Mouse (Mus musculus) liver, embryonic 15.5 days (tissue): ENCODE measurements around the gene Ccr10. TPM values are rescaled to one million over a fixed set of nuclear protein-coding genes. Genes with fewer than 3 reads are reported as not detected.
"Not testable (repeated sequence)": the region's sequence is repeated elsewhere in the genome, so short reads cannot be mapped to it uniquely, and the experiment has no call there.

Experiments used
- ATAC-seq: fragments of 200-750 bp; cut with Nextera tagmentation; 2 replicates; pipeline ENCODE4 v1.8.0; 2017; ENCODE audit warnings: moderate number of reproducible peaks, mild to moderate bottlenecking, moderate library complexity; ENCODE audit not compliant: insufficient read depth
- H3K27ac ChIP-seq: fragments of 300-500 bp; sonication (generic); replicated peaks from 2 replicates; pipeline ENCODE4 v1.5.1; 2015; ENCODE audit warnings: mild to moderate bottlenecking, inconsistent platforms
- H3K27me3 ChIP-seq: fragments of 300-500 bp; sonication (generic); 2 replicates; pipeline ENCODE4 v1.6.1; 2015; ENCODE audit warnings: mild to moderate bottlenecking, inconsistent platforms
- H3K36me3 ChIP-seq: fragments of 300-500 bp; sonication (generic); replicated peaks from 2 replicates; pipeline ENCODE4 v1.6.1; 2015; ENCODE audit warnings: moderate library complexity, mild to moderate bottlenecking, inconsistent platforms
- H3K4me1 ChIP-seq: fragments of 300-500 bp; sonication (generic); replicated peaks from 2 replicates; pipeline ENCODE4 v1.6.1; 2015; ENCODE audit warnings: inconsistent platforms
- H3K4me2 ChIP-seq: fragments of 300-500 bp; sonication (generic); 2 replicates; pipeline ENCODE4 v1.6.1; 2015; ENCODE audit warnings: moderate library complexity, mild to moderate bottlenecking, inconsistent platforms
- H3K4me3 ChIP-seq: fragments of 300-500 bp; sonication (generic); replicated peaks from 2 replicates; pipeline ENCODE4 v1.5.1; 2015; ENCODE audit warnings: mild to moderate bottlenecking, inconsistent platforms
- H3K9ac ChIP-seq: fragments of 300-500 bp; sonication (generic); 2 replicates; pipeline ENCODE4 v1.6.1; 2015; ENCODE audit warnings: moderate library complexity, mild to moderate bottlenecking, inconsistent platforms
- H3K9me3 ChIP-seq: fragments of 300-500 bp; sonication (generic); replicated peaks from 2 replicates; pipeline ENCODE4 v1.6.1; 2016; ENCODE audit warnings: inconsistent platforms
- WGBS: fragments of 180-500 bp; shearing (Covaris S2); methylation state at CpG from one replicate; pipeline ENCODE4 v1.1.7; 2015; ENCODE audit warnings: mixed read lengths; ENCODE audit not compliant: insufficient replicate concordance; 5-methylcytosine and 5-hydroxymethylcytosine counted together
- microRNA-seq: library from miRNA; unstranded; fragments of <30 nt; microRNA quantifications from one replicate; pipeline ENCODE4, GENCODE M21; 2016
- polyA plus RNA-seq: library from polyadenylated mRNA; unstranded; fragments of >200 nt; fragmentation: Nextera tagmentation; extraction: Ambion mirVana; gene quantifications from 2 replicates; pipeline ENCODE4 v1.2.1, GENCODE M21; 2015

Ccr10 gene
- polyA plus RNA-seq, 1 experiment from 2014 or later = 0.05 TPM

DNA sequence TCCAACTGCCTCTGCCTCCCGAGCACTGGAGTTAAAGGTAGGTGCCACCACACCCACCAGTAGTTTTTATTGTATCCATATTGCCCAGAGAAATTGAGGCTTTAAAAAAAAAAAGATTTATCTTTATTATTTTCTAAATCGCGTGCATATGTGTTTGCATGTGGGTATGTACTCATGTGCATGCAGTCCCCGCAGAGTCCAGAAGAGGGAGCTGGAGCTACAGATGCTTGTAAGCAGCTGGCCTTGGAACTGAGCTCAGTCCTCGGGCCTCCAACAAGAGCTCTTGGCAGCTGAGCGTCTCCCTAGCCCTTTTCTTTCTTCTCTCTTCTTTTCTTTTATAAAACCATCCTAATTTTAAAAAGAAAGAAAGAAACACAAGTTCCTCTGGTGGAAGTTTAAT is 43.5 kb downstream of the Ccr10 start:
- H3K27ac ChIP-seq = no peak overlapping the region
- H3K27me3 ChIP-seq = peaks cover 6% of the 10 kb centered on the region
- H3K4me3 ChIP-seq = no peak overlapping the region
- 76% methylated on average over 6 of the region's 6 CpGs for WGBS
- H3K4me2 ChIP-seq = no peak overlapping the region
- no peak for ATAC-seq
- no peak overlapping the region for H3K9ac ChIP-seq
- peaks cover 10% of the 10 kb centered on the region for H3K4me1 ChIP-seq
- H3K36me3 ChIP-seq = peaks cover 3% of the 10 kb centered on the region
- no peaks in the 10 kb centered on the region for H3K9me3 ChIP-seq

DNA sequence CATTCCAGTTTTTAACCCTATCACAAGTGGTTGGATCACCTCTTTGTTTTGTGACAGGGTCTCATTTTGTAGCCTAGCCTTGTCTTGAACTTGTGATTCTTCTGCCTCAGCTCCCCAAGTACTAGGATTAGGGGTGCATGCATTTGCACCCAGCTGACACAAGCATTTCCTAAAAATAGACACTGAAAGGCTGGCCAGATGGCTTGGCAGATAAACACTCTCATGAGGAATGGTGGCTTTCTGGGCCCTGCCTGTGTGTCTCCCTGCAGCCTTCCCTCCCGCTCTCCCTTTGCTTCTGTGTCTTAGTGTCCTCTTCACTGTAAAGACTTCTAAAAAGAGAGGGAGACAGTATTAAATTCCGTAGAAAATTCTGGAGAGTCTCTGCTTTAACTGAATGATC is 44.1 kb downstream of the Ccr10 start:
- Histone ChIP-seq H3K4me1 (peaks cover 10% of the 10 kb centered on the region), H3K27ac (no peak overlapping the region), H3K4me3 (no peak overlapping the region), H3K27me3 (peaks cover 6% of the 10 kb centered on the region), H3K36me3 (peaks cover 8% of the 10 kb centered on the region), H3K4me2 (no peak overlapping the region), H3K9me3 (no peaks in the 10 kb centered on the region), H3K9ac (no peak overlapping the region)
- ATAC-seq = no peak
- WGBS = 56% methylated on average over 2 of the region's 2 CpGs

DNA sequence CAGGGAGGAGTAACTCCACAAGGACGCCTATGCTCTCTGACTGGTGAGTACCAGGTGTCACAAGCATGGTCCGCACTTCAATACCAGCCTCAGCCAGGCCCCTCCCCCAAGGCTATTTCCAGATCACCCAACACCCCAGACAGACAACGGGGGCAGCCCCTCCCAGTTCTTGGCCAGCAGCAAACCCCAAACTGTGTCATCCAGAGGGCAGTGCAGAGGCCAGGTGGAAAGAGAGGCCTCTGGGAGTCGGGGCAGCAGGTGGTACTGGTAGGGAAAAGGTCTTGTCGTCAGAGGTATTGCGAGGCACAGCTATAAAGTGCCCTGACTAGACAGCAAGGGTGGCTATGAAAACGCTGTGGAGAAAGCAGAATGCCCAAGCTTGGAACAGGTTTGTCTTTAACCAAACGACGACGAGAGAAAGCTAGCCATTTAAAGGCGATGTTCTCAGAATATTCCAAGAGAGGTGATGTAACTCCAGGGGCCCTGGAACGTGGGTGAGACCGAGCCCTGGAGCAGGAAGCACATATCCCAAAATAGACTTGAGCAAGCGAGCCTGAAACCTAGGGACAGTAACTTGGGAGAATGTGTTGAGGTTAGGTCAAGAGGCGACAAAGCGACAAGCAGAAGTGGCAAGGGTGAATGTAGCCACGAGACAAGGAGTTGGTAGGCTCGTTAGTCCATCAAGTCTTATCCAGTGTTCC is 45.0 kb downstream of the Ccr10 start:
- ATAC-seq = no peak

DNA sequence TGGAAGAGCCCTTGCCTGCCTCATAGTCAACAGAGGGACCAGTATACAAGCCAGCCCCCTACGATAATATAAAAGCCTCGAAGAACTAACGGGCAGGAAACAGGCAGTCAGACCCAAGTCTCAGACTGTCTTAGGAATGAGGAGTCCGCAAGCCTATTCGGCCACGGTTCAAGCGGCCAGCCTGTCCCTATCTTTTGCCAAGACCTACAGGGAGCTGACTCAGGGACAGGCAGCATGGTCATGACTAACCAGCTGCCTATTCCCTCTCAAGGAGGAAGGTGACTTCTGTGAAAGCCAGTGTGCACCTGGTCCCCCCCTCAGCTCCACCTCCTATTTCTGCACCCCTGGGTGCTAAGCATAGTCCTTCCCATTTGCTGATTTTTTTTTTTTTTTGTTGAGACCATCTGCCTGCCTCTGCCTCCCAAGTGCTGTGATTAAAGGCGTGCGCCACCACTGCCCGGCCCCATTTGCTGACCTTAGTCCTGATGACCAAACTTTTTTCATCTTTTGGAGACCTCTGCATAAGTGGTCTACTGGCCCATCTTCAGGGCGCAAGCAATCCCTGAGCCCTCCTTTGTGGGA is 46.2 kb downstream of the Ccr10 start:
- peaks cover 26% of the 10 kb centered on the region for H3K36me3 ChIP-seq
- no peak overlapping the region for H3K9ac ChIP-seq
- no peak for ATAC-seq
- no peaks in the 10 kb centered on the region; the same call in 1 of the 2 replicates for H3K27me3 ChIP-seq
- no peak overlapping the region for H3K4me3 ChIP-seq
- no peak overlapping the region for H3K27ac ChIP-seq
- H3K9me3 ChIP-seq = no peaks in the 10 kb centered on the region
- 76% methylated on average over 11 of the region's 11 CpGs for WGBS
- peaks cover 10% of the 10 kb centered on the region for H3K4me1 ChIP-seq
- H3K4me2 ChIP-seq = no peak overlapping the region

More for the DNA sequence above, 45.0 kb downstream of the Ccr10 start:
- Histone ChIP-seq H3K36me3 (peaks cover 18% of the 10 kb centered on the region), H3K4me3 (no peak overlapping the region), H3K9ac (no peak overlapping the region), H3K27me3 (no peaks in the 10 kb centered on the region; the same call in 1 of the 2 replicates), H3K9me3 (no peaks in the 10 kb centered on the region), H3K27ac (no peak overlapping the region), H3K4me2 (no peak overlapping the region), H3K4me1 (peaks cover 10% of the 10 kb centered on the region)
- WGBS = 36% methylated on average over 18 of the region's 18 CpGs

DNA sequence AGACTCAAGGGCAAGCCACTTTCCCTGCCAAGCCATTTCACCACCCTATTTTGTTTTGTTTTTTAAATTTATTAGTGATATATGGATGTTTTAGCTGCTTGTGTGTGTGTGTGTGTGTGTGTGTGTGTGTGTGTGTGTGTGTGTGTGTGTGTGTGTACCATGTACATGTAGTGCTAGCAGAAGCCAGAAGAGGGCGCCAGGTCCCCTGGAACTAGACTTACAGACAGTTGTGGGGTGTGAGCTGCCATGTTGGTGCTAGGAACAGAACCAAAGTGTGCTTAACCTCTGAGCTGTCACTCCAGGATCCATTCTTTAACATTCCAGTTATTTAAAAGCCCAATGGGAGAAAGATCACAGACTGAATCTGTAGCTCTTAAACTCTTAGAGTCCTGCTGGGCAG is 48.2 kb downstream of the Ccr10 start:
- H3K27me3 ChIP-seq = no peaks in the 10 kb centered on the region
- H3K4me2 ChIP-seq = no peak overlapping the region
- H3K4me1 ChIP-seq = peaks cover 10% of the 10 kb centered on the region
- H3K27ac ChIP-seq = no peak overlapping the region
- no peak for ATAC-seq
- H3K9me3 ChIP-seq = no peaks in the 10 kb centered on the region
- 75% methylated on average over 1 of the region's 1 CpGs for WGBS
- H3K36me3 ChIP-seq = peaks cover 45% of the 10 kb centered on the region
- H3K4me3 ChIP-seq = no peak overlapping the region
- H3K9ac ChIP-seq = no peak overlapping the region

DNA sequence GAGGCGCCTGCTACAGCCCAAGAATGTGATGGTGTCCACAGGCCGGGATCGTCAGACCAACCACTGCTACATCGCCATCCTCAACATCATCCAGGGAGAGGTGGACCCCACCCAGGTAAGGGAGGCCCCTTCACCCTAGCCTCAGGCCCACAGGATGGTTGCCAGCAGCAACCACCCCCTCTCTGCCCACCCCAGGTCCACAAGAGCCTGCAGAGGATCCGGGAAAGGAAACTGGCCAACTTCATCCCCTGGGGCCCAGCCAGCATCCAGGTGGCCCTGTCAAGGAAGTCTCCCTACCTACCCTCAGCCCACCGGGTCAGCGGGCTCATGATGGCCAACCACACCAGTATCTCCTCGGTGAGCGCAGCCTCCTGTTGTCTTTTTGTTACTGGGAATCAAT is 50.2 kb downstream of the Ccr10 start:
- H3K9me3 ChIP-seq, H3K27ac ChIP-seq, H3K4me2 ChIP-seq, H3K27me3 ChIP-seq, H3K9ac ChIP-seq, H3K4me3 ChIP-seq, ATAC-seq: not testable (repeated sequence)
- 92% methylated on average over 9 of the region's 9 CpGs for WGBS
- H3K36me3 ChIP-seq = peaks cover 45% of the 10 kb centered on the region
- peaks cover 15% of the 10 kb centered on the region for H3K4me1 ChIP-seq

DNA sequence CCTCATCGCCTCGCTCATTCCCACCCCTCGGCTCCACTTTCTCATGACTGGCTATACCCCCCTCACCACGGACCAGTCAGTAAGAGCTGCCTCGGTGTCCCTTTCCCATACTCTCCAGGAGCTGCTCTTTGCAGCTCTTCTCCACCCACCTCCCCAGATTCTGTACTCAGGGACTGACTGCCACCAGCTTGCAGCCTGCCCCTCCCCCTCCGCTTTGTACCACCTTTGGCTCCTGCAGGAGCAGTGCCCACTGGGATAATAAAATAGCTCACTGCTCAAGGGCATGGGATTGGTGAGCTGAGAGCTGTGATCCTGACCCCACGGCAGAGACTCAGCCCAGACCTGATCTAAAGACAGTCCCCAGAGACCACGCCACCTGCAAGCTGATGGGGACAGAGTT is 50.7 kb downstream of the Ccr10 start:
- ATAC-seq, H3K4me3 ChIP-seq, H3K9ac ChIP-seq, H3K4me2 ChIP-seq, H3K9me3 ChIP-seq, H3K27ac ChIP-seq, H3K27me3 ChIP-seq: not testable (repeated sequence)
- 85% methylated on average over 8 of the region's 8 CpGs for WGBS
- Histone ChIP-seq H3K4me1 (peaks cover 16% of the 10 kb centered on the region), H3K36me3 (peaks cover 45% of the 10 kb centered on the region)

Small RNA genes lying within 50 kb of the gene (microRNA-seq; reads per million reads assigned to microRNA genes)
- gene Gm27626 = not detected

Other genes starting within 250 kb of the Ccr10 start
- 35.5 and 40.0 TPM in 2 replicates for gene Stat3, start 235.9 kb downstream of the Ccr10 start, polyA plus RNA-seq
- gene Cavin1, start 204.6 kb downstream of the Ccr10 start, polyA plus RNA-seq = 26.9 and 28.1 TPM in 2 replicates
- 45.3 and 47.1 TPM in 2 replicates for gene Atp6v0a1, start 166.0 kb downstream of the Ccr10 start, polyA plus RNA-seq
- gene Naglu, start 105.4 kb downstream of the Ccr10 start, polyA plus RNA-seq = 7.1 and 7.5 TPM in 2 replicates
- gene Hsd17b1, start 97.0 kb downstream of the Ccr10 start, polyA plus RNA-seq = 0.29 and 0.39 TPM in 2 replicates
- 18.9 and 22.9 TPM in 2 replicates for gene Coasy, start 92.9 kb downstream of the Ccr10 start, polyA plus RNA-seq
- gene Mlx, start 88.2 kb downstream of the Ccr10 start, polyA plus RNA-seq = 24.2 and 26.7 TPM in 2 replicates
- 15.2 and 15.4 TPM in 2 replicates for gene Psmc3ip, start 80.0 kb downstream of the Ccr10 start, polyA plus RNA-seq
- gene Retreg3, start 55.5 kb downstream of the Ccr10 start, polyA plus RNA-seq = 13.4 and 13.6 TPM in 2 replicates
- 38.3 and 38.9 TPM in 2 replicates for gene Tubg1, start 55.5 kb downstream of the Ccr10 start, polyA plus RNA-seq
- gene Tubg2, start 19.5 kb downstream of the Ccr10 start, polyA plus RNA-seq = 0.05 and 0.24 TPM in 2 replicates
- gene Cntnap1, start 4.9 kb downstream of the Ccr10 start, polyA plus RNA-seq = 0.07 and 0.12 TPM in 2 replicates
- gene Plekhh3, start 4.1 kb downstream of the Ccr10 start, polyA plus RNA-seq = 1.5 and 1.9 TPM in 2 replicates
- 9.8 and 11.0 TPM in 2 replicates for gene Ezh1, start 51.0 kb upstream of the Ccr10 start, polyA plus RNA-seq
- gene Ramp2, start 70.6 kb upstream of the Ccr10 start, polyA plus RNA-seq = 20.3 and 25.4 TPM in 2 replicates
- gene Vps25, start 78.3 kb upstream of the Ccr10 start, polyA plus RNA-seq = 77.2 and 81.7 TPM in 2 replicates
- 5.1 and 6.7 TPM in 2 replicates for gene Wnk4, start 85.1 kb upstream of the Ccr10 start, polyA plus RNA-seq
- 0.67 TPM in 2 replicates for gene Cntd1, start 103.6 kb upstream of the Ccr10 start, polyA plus RNA-seq
- gene Coa3, start 103.7 kb upstream of the Ccr10 start, polyA plus RNA-seq = 80.5 and 87.1 TPM in 2 replicates
- 94.0 and 97.1 TPM in 2 replicates for gene Becn1, start 126.8 kb upstream of the Ccr10 start, polyA plus RNA-seq
- 189 and 190 TPM in 2 replicates for gene Psme3, start 140.8 kb upstream of the Ccr10 start, polyA plus RNA-seq
- gene Aoc2, start 149.6 kb upstream of the Ccr10 start, polyA plus RNA-seq = 1.4 and 1.5 TPM in 2 replicates
- gene Aoc3, start 155.2 kb upstream of the Ccr10 start, polyA plus RNA-seq = 0.06 TPM in 1 of 2 replicates, not detected in the other
- gene G6pc, start 192.1 kb upstream of the Ccr10 start, polyA plus RNA-seq = not detected in 2 replicates
- 37.2 and 37.3 TPM in 2 replicates for gene Aarsd1, start 242.2 kb upstream of the Ccr10 start, polyA plus RNA-seq
- 2.1 and 3.1 TPM in 2 replicates for gene Gm27029, start 249.4 kb upstream of the Ccr10 start, polyA plus RNA-seq
- 5.7 TPM in 2 replicates for gene Rundc1, start 249.6 kb upstream of the Ccr10 start, polyA plus RNA-seq
- gene Ptges3l, start 249.9 kb upstream of the Ccr10 start, polyA plus RNA-seq = 1.3 and 1.4 TPM in 2 replicates